Mouse (Mus musculus) heart, adult 2 months (tissue): Measurements from ENCODE around the gene Ankrd53.

Experiments
- CTCF ChIP-seq: fragments of 200-600 bp; IDR thresholded peaks from 2 replicates; pipeline ENCODE4 v1.8.1; 2022; ENCODE audit warnings: antibody characterized with exemption, mild to moderate bottlenecking, moderate library complexity
- EP300 ChIP-seq: fragments of 200-500 bp; IDR thresholded peaks from 2 replicates; pipeline ENCODE4 v1.6.1; 2011; ENCODE audit warnings: low read depth, low read length, control low read depth; ENCODE audit not compliant: insufficient read depth

DNA sequence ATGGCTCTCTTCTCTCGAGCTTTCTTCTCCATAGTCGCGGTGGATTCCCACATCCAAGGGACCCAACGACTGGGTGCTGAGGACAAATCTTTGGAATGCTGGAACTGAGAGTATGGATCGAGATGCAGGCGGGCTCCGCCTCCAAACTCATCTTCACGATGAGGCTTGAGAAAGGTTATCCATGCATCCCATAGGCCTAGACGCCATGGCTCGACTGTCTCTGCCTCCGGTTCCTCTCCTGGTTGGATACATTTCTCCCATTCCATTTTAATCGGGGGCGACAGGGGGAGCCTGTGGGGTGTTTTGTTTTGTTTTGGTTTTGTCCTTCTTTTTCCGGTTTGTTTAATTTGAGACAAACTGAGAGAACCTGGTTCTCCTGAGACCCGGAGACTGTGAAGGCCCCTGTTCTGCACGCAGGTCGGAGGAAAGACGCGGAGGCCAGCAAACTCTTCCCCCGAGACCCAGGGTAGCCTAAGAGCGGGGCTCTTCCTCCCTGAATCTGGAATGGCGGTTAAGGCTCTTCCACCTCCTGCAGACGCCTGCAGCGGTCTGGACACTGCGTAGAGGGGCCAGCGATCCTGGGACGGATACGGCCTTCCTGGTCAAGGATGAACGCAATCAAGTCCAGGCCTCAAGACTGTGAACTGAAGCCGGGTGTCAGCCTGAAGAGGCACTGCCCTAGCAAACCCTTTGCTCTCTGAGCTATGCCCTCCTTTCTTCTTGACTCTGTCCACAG lies 46.8 kb upstream of the Ankrd53 start:
- TF ChIP-seq CTCF = no peak
- TF ChIP-seq EP300 = no peak
